Comparison of ENCODE assay signal across 13 mouse cellular contexts in the genomic region with DNA sequence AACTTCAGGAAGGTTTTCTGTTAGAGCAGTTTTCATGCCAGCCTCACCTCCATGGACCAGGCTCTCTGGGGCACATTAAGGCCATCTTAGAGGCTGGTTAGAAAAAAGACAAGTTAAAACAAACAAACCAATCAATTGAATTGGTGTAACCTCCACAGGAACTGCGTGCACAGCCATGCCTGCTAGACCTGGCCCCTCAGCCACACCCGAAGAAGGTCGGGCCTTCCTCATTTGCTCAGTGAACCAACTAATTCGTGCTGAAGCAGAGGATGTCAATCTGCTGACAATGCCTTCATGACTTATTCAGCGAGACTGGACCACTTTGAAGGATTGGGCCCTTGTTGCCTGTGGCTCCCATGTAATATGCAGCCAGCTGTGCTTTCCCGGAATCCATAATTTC. TPM values are rescaled to one million over a fixed set of nuclear protein-coding genes. Genes with fewer than 3 reads are reported as not detected.
DNase-seq lines count a peak whose midpoint lies in the region; ATAC-seq and TF ChIP-seq lines count a peak whose summit lies in the region.
"Had no signal": no experiment of that assay in that cellular context is flagged by ENCODE, and none has a peak within 500 bp of the region (broad histone marks: within the 10 kb centered on the region; RNA-seq: fewer than 3 reads in every experiment).

No protein-coding gene starts in this region.

- H3K9me3 ChIP-seq in liver, embryonic 11.5 days (ENCODE audit: control insufficient read depth, low read length), result no peaks in the 10 kb centered on the region
- no peaks in the 10 kb centered on the region for H3K9me3 ChIP-seq in MEL (replicated peaks; ENCODE audit: insufficient read depth, low read length)

- 34% methylated on average over 6 of the region's 6 CpGs for WGBS in liver, embryonic 11.5 days
- WGBS in kidney, adult 2 months, result 46% methylated on average over 6 of the region's 6 CpGs

- H3K9ac ChIP-seq in liver, embryonic 11.5 days (ENCODE audit: low read depth, low read length), result no peak overlapping the region
- peak overlapping the region; percentile 58 for H3K9ac ChIP-seq in MEL (ENCODE audit: control insufficient read depth, low read depth, low read length, poor library complexity, severe bottlenecking)

- H3K79me2 ChIP-seq in MEL (ENCODE audit: control insufficient read depth, insufficient read depth, low read length, poor library complexity), result no peaks in the 10 kb centered on the region

- no peak overlapping the region for H3K4me3 ChIP-seq in liver, embryonic 11.5 days (ENCODE audit: low read depth, low read length)
- peak overlapping the region; percentile 35 to 38 for H3K4me3 ChIP-seq in MEL (ENCODE audit: control insufficient read depth in 1 of 2, insufficient read depth in 1 of 2, low read depth in 2 of 2, low read length in 2 of 2)
- H3K4me3 ChIP-seq in kidney, adult 2 months (ENCODE audit: insufficient read depth, low read depth, low read length), result no peak overlapping the region
- H3K4me3 ChIP-seq: heart, adult 2 months had no signal

- no peak for TF ChIP-seq CTCF in MEL (IDR thresholded peaks at IDR 0.05 in 2 of 3, conservative IDR thresholded peaks at IDR 0.05 in 1 of 3; ENCODE audit: control insufficient read depth in 1 of 3, insufficient read depth in 1 of 3, low read depth in 2 of 3, low read length in 3 of 3, poor library complexity in 1 of 3, severe bottlenecking in 1 of 3)
- TF ChIP-seq CTCF in kidney, adult 2 months (conservative IDR thresholded peaks at IDR 0.05; ENCODE audit: insufficient read depth, insufficient read length, low read depth, low read length), result no peak

- no peak for TF ChIP-seq RAD21 in MEL (IDR thresholded peaks at IDR 0.05; ENCODE audit: low read depth, low read length)

- no peaks in the 10 kb centered on the region for H3K27me3 ChIP-seq in liver, embryonic 11.5 days (replicated peaks; ENCODE audit: control insufficient read depth, insufficient read depth, low read length)
- H3K27me3 ChIP-seq in MEL (ENCODE audit: control insufficient read depth in 1 of 2, insufficient read depth in 2 of 2, low read length in 2 of 2), result no peaks in the 10 kb centered on the region
- no peaks in the 10 kb centered on the region for H3K27me3 ChIP-seq in kidney, adult 2 months (replicated peaks; ENCODE audit: control insufficient read depth, insufficient read depth, low read length)

- 0 out of 4 replicates have a peak, but pooled peaks of 1 of the 2 experiments have one; percentile 37 for TF ChIP-seq POLR2A in MEL (IDR thresholded peaks at IDR 0.05; ENCODE audit: control insufficient read depth in 1 of 2, insufficient read depth in 1 of 2, low read depth in 1 of 2, low read length in 2 of 2, poor library complexity in 1 of 2)
- TF ChIP-seq POLR2A in kidney, adult 2 months (IDR thresholded peaks at IDR 0.05; ENCODE audit: low read depth, low read length), result no peak

- no peak overlapping the region for H3K27ac ChIP-seq in liver, embryonic 11.5 days (ENCODE audit: low read depth, low read length)
- H3K27ac ChIP-seq in MEL (ENCODE audit: control insufficient read depth, low read depth, low read length), result peak overlapping the region; percentile 88
- H3K27ac ChIP-seq in kidney, adult 2 months (ENCODE audit: insufficient read depth, low read depth, low read length), result no peak overlapping the region
- H3K27ac ChIP-seq: heart, adult 2 months had no signal

- peaks cover 39% of the 10 kb centered on the region for H3K4me1 ChIP-seq in liver, embryonic 11.5 days (replicated peaks; ENCODE audit: control insufficient read depth, insufficient read depth, low read length)
- H3K4me1 ChIP-seq in MEL (ENCODE audit: control insufficient read depth in 1 of 2, insufficient read depth in 2 of 2, low read length in 2 of 2), result peaks cover 19 to 37% of the 10 kb centered on the region in 2 experiments
- no peaks in the 10 kb centered on the region for H3K4me1 ChIP-seq in kidney, adult 2 months (ENCODE audit: control insufficient read depth, insufficient read depth, low read length)

- peak in 1 of 2 experiments; percentile 35; a peak in 2 of 4 replicates for TF ChIP-seq EP300 in MEL (IDR thresholded peaks at IDR 0.05; ENCODE audit: low read depth in 1 of 2, low read length in 2 of 2)

- H3K4me2 ChIP-seq in liver, embryonic 11.5 days, result no peak overlapping the region

- ATAC-seq in liver, embryonic 11.5 days (replicated peaks; ENCODE audit: low FRiP score), result no peak
- ATAC-seq in granulocyte monocyte progenitor cell, adult 5-6 weeks (replicated peaks; ENCODE audit: poor library complexity, severe bottlenecking), result peak; percentile 59
- ATAC-seq in neutrophil, adult 5-6 weeks (ENCODE audit: extremely low read depth, insufficient number of reproducible peaks, low FRiP score, poor library complexity, severe bottlenecking), result 0 out of 2 replicates have a peak, but pooled peaks have one; percentile 23

- DNase-seq in liver, result peak; percentile 80
- no peak for DNase-seq in liver, embryonic 11.5 days (ENCODE audit: low spot score)
- peak; percentile 85 for DNase-seq in MEL (ENCODE audit: low read depth, low spot score)
- DNase-seq in kidney, adult 2 months, result no peak
- DNase-seq in urinary bladder, postnatal 10 days (ENCODE audit: low spot score), result no peak
- DNase-seq: adrenal gland, postnatal 25 days; cerebellum, adult 11 months; heart, adult 2 months; heart, postnatal 36 days; kidney, adult 18-20 months; lung, adult 18-20 months had no signal

- no peaks in the 10 kb centered on the region for H3K36me3 ChIP-seq in liver, embryonic 11.5 days (ENCODE audit: control insufficient read depth, insufficient read depth, low read length)
- peaks cover 0 to 21% of the 10 kb centered on the region in 2 experiments; a peak in 2 of 4 replicates for H3K36me3 ChIP-seq in MEL (ENCODE audit: control insufficient read depth in 1 of 2, insufficient read depth in 2 of 2, low read length in 2 of 2)
- no peaks in the 10 kb centered on the region for H3K36me3 ChIP-seq in kidney, adult 2 months (ENCODE audit: control insufficient read depth, insufficient read depth, low read length)

TF ChIP-seq in MEL, 35 proteins besides CTCF, POLR2A, EP300 and RAD21:
- TF ChIP-seq SIN3A (IDR thresholded peaks at IDR 0.05; ENCODE audit: low read length) (peak; percentile 21; the same call in 1 of the 2 replicates), USF1 (IDR thresholded peaks at IDR 0.05; ENCODE audit: low read depth, low read length) (no peak), TBP (IDR thresholded peaks at IDR 0.05; ENCODE audit: low read depth, low read length) (no peak), HCFC1 (IDR thresholded peaks at IDR 0.05; ENCODE audit: low read depth, low read length) (0 out of 2 replicates have a peak, but pooled peaks have one; percentile 37), MEF2A (IDR thresholded peaks at IDR 0.05; ENCODE audit: extremely low read depth, insufficient replicate concordance, low read depth, low read length, poor library complexity, severe bottlenecking) (no peak), ZC3H11A (IDR thresholded peaks at IDR 0.05; ENCODE audit: low read depth, low read length) (no peak), CHD1 (IDR thresholded peaks at IDR 0.05; ENCODE audit: low read depth, low read length) (no peak), ZNF384 (IDR thresholded peaks at IDR 0.05; ENCODE audit: low read depth, low read length) (0 out of 2 replicates have a peak, but pooled peaks have one; percentile 20), MYC (IDR thresholded peaks at IDR 0.05; ENCODE audit: low read depth, low read length) (peak; percentile 70; the same call in 1 of the 2 replicates), MAX (IDR thresholded peaks at IDR 0.05; ENCODE audit: low read length) (peak; percentile 50; the same call in 1 of the 2 replicates), POLR2AphosphoS2 (IDR thresholded peaks at IDR 0.05; ENCODE audit: low read length) (no peak), MAFK (IDR thresholded peaks at IDR 0.05; ENCODE audit: borderline replicate concordance, low read depth, low read length) (0 out of 2 replicates have a peak, but pooled peaks have one; percentile 28), E2F4 (IDR thresholded peaks at IDR 0.05; ENCODE audit: borderline replicate concordance, low read depth, low read length) (0 out of 2 replicates have a peak, but pooled peaks have one; percentile 47), MXI1 (IDR thresholded peaks at IDR 0.05; ENCODE audit: low read depth, low read length) (0 out of 2 replicates have a peak, but pooled peaks have one; percentile 43), NELFE (IDR thresholded peaks at IDR 0.05; ENCODE audit: low read depth, low read length) (peak; percentile 32; the same call in 1 of the 2 replicates)

RNA-seq across cellular contexts. Expression of a gene that starts 28.4 kb away (rescaled TPM):
- 5.9 and 6.1 TPM in 2 replicates for polyA plus RNA-seq in liver, embryonic 11.5 days (2014; fragmentation: Nextera tagmentation; extraction: Ambion mirVana)
- 5.8 and 6.7 TPM in 2 replicates for total RNA-seq in MEL (2012; rRNA removed)
- 1 to 10 TPM in 1 of 2 experiments, not detected in 1; 8.3 TPM for polyA plus RNA-seq in MEL (2012; ENCODE audit: insufficient read depth in 1 of 2, insufficient read length in 2 of 2, low read depth in 1 of 2, low replicate concordance in 2 of 2, missing spikeins in 1 of 2)
- 0.30 and 0.58 TPM in 2 replicates for total RNA-seq in granulocyte monocyte progenitor cell, adult 5-6 weeks (2014; fragmentation: Nextera tagmentation)
- 0.31 and 1.9 TPM in 2 replicates for total RNA-seq in granulocyte monocyte progenitor cell, adult 5-6 weeks (2017)
- 0.93 and 1.6 TPM in 2 replicates for total RNA-seq in neutrophil, adult 5-6 weeks (2017)
- polyA plus RNA-seq in kidney, adult 2 months (2012; rRNA removed), result 10.8 and 11.8 TPM in 2 replicates

Comparison
In these comparisons a context has a peak if more than half of its experiments do, and no peak if none do; other contexts are left out.
1. DNase-seq: peak in liver (single experiment) and MEL (single experiment); none in liver, embryonic 11.5 days (single experiment), kidney, adult 2 months (single experiment) and urinary bladder, postnatal 10 days (single experiment).
2. H3K4me3 ChIP-seq: peak in MEL (2 of 2); none in liver, embryonic 11.5 days (single experiment) and kidney, adult 2 months (single experiment).